Comparison of ENCODE assay signal across 11 mouse cellular contexts in genomic region chr2:102196709-102197108, GRCm38 (mm10). TPM values are rescaled to one million over a fixed set of nuclear protein-coding genes. Genes with fewer than 3 reads are reported as not detected.
DNase-seq lines count a peak whose midpoint lies in the region; ATAC-seq lines count a peak whose summit lies in the region.
"Had no signal": no experiment of that assay in that cellular context is flagged by ENCODE, and none has a peak within 500 bp of the region (broad histone marks: within the 10 kb centered on the region; RNA-seq: fewer than 3 reads in every experiment).

No protein-coding gene starts in this region.

- H3K4me1 ChIP-seq in kidney, embryonic 16.5 days (ENCODE audit: insufficient read depth, low read length), result peaks cover 10% of the 10 kb centered on the region
- peaks cover 3% of the 10 kb centered on the region for H3K4me1 ChIP-seq in neural tube, embryonic 15.5 days
- H3K4me1 ChIP-seq: stomach, embryonic 15.5 days had no signal

- 45% methylated on average over 8 of the region's 8 CpGs for WGBS in kidney, embryonic 16.5 days
- WGBS in neural tube, embryonic 15.5 days, result 43% methylated on average over 8 of the region's 8 CpGs

- DNase-seq in kidney, postnatal 25 days, result no peak
- peak; percentile 92 for DNase-seq in MN1 (ENCODE audit: low spot score)
- DNase-seq in brain, adult 2 months (ENCODE audit: low read depth, low spot score), result peak; percentile 42
- DNase-seq in heart, postnatal 10 days, result peak; percentile 48 to 52
- no peak for DNase-seq in right cerebral cortex, adult 2 months (ENCODE audit: low spot score in 2 of 2)
- DNase-seq: cerebellum, adult 2 months had no signal

- no peaks in the 10 kb centered on the region for H3K36me3 ChIP-seq in kidney, embryonic 16.5 days (ENCODE audit: insufficient read depth, low read length)
- H3K36me3 ChIP-seq in neural tube, embryonic 15.5 days, result no peaks in the 10 kb centered on the region
- H3K36me3 ChIP-seq: hindbrain, embryonic 15.5 days; stomach, embryonic 15.5 days had no signal

- no peak overlapping the region for H3K4me2 ChIP-seq in kidney, embryonic 16.5 days (replicated peaks; ENCODE audit: low read depth, low read length)
- H3K4me2 ChIP-seq in neural tube, embryonic 15.5 days, result no peak overlapping the region
- H3K4me2 ChIP-seq: hindbrain, embryonic 15.5 days; stomach, embryonic 15.5 days had no signal

- intact Hi-C loops in heart, postnatal 10 days (cut with DNase I), result no loop called here

- H3K27ac ChIP-seq in kidney, embryonic 16.5 days (ENCODE audit: low read length), result peak overlapping the region; percentile 26; the same call in 1 of the 2 replicates
- no peak overlapping the region for H3K27ac ChIP-seq in neural tube, embryonic 15.5 days (replicated peaks)
- H3K27ac ChIP-seq: hindbrain, embryonic 15.5 days; stomach, embryonic 15.5 days had no signal

- no peak overlapping the region for H3K9ac ChIP-seq in kidney, embryonic 16.5 days (replicated peaks; ENCODE audit: low read length)
- no peak overlapping the region for H3K9ac ChIP-seq in neural tube, embryonic 15.5 days (replicated peaks)
- H3K9ac ChIP-seq: hindbrain, embryonic 15.5 days; stomach, embryonic 15.5 days had no signal

- no peak for ATAC-seq in kidney, embryonic 16.5 days (ENCODE audit: low FRiP score, low TSS enrichment)
- ATAC-seq in neural tube, embryonic 15.5 days (ENCODE audit: low FRiP score), result no peak

- H3K9me3 ChIP-seq in kidney, embryonic 16.5 days (ENCODE audit: low read length), result no peaks in the 10 kb centered on the region
- no peaks in the 10 kb centered on the region for H3K9me3 ChIP-seq in neural tube, embryonic 15.5 days (replicated peaks)
- H3K9me3 ChIP-seq: hindbrain, embryonic 15.5 days; stomach, embryonic 15.5 days had no signal

- no peak overlapping the region for H3K4me3 ChIP-seq in kidney, embryonic 16.5 days (ENCODE audit: low read length)
- no peak overlapping the region for H3K4me3 ChIP-seq in neural tube, embryonic 15.5 days (replicated peaks)
- H3K4me3 ChIP-seq: hindbrain, embryonic 15.5 days; megakaryocyte, embryonic 14.5 days; stomach, embryonic 15.5 days had no signal

- no peaks in the 10 kb centered on the region for H3K27me3 ChIP-seq in kidney, embryonic 16.5 days (ENCODE audit: insufficient read depth, low read length)
- H3K27me3 ChIP-seq in neural tube, embryonic 15.5 days (replicated peaks), result no peaks in the 10 kb centered on the region
- H3K27me3 ChIP-seq: hindbrain, embryonic 15.5 days; stomach, embryonic 15.5 days had no signal

RNA-seq across cellular contexts. Expression of gene Ldlrad3, which starts 10.5 kb away (rescaled TPM):
- 38.3 and 42.5 TPM in 2 replicates for polyA plus RNA-seq in kidney, embryonic 16.5 days (2015; fragmentation: Nextera tagmentation; extraction: Ambion mirVana)
- 10 to 100 TPM in 1 of 2 experiments, 1 to 10 TPM in 1; 9.2 to 10.3 TPM for total RNA-seq in heart, postnatal 10 days (2021)
- polyA plus RNA-seq in neural tube, embryonic 15.5 days (2015; fragmentation: Nextera tagmentation; extraction: Ambion mirVana), result 30.7 and 32.6 TPM in 2 replicates

Comparison
In these comparisons a context has a peak if more than half of its experiments do, and no peak if none do; other contexts are left out.
1. DNase-seq: peak in MN1 (single experiment), brain, adult 2 months (single experiment) and heart, postnatal 10 days (2 of 2); none in kidney, postnatal 25 days (0 of 2) and right cerebral cortex, adult 2 months (0 of 2).